Mouse (Mus musculus) heart, postnatal 0 days (tissue): ENCODE results near the gene Tasp1. TPM values are rescaled to one million over a fixed set of nuclear protein-coding genes. Genes with fewer than 3 reads are reported as not detected.
"Not testable (repeated sequence)": the region's sequence is repeated elsewhere in the genome, so short reads cannot be mapped to it uniquely, and the experiment has no call there.

Source experiments
- ATAC-seq: fragments of 200-750 bp; cut with Nextera tagmentation; 2 replicates; pipeline ENCODE4 v1.8.0; 2017; ENCODE audit warnings: low read depth, moderate number of reproducible peaks, moderate library complexity; ENCODE audit not compliant: insufficient read depth
- DNase-seq: peaks from one replicate; pipeline ENCODE4 v3.0.0-alpha.2; 2016; ENCODE audit warnings: low spot score
- H3K27ac ChIP-seq: fragments of 300-500 bp; sonication (generic); 2 replicates; pipeline ENCODE4 v1.5.1; 2014; ENCODE audit warnings: low read depth, mild to moderate bottlenecking
- H3K27me3 ChIP-seq: fragments of 300-500 bp; sonication (generic); 2 replicates; pipeline ENCODE4 v1.6.1; 2014; ENCODE audit warnings: low read length, mixed read lengths; ENCODE audit not compliant: control insufficient read depth, insufficient read depth
- H3K36me3 ChIP-seq: fragments of 300-500 bp; sonication (generic); replicated peaks from 2 replicates; pipeline ENCODE4 v1.6.1; 2014; ENCODE audit warnings: low read length, mixed read lengths; ENCODE audit not compliant: control insufficient read depth, insufficient read depth
- H3K4me1 ChIP-seq: fragments of 300-500 bp; sonication (generic); 2 replicates; pipeline ENCODE4 v1.6.1; 2014; ENCODE audit warnings: antibody characterized with exemption; ENCODE audit not compliant: control insufficient read depth, insufficient read depth
- H3K4me2 ChIP-seq: fragments of 300-500 bp; sonication (generic); 2 replicates; pipeline ENCODE4 v1.6.1; 2014; ENCODE audit warnings: low read depth, mild to moderate bottlenecking, low read length, moderate library complexity
- H3K4me3 ChIP-seq: fragments of 300-500 bp; sonication (generic); 2 replicates; pipeline ENCODE4 v1.5.1; 2014; ENCODE audit warnings: low read depth, low read length
- H3K9ac ChIP-seq: fragments of 300-500 bp; sonication (generic); replicated peaks from 2 replicates; pipeline ENCODE4 v1.6.1; 2014; ENCODE audit warnings: low read depth, low read length, mixed read lengths
- H3K9me3 ChIP-seq: fragments of 300-500 bp; sonication (generic); replicated peaks from 2 replicates; pipeline ENCODE4 v1.6.1; 2016; ENCODE audit warnings: low read length; ENCODE audit not compliant: control insufficient read depth
- CTCF ChIP-seq: IDR thresholded peaks from 2 replicates; pipeline ENCODE4 v1.5.1; 2016; ENCODE audit warnings: antibody characterized with exemption, control low read depth, low read depth
- EP300 ChIP-seq: IDR thresholded peaks from 2 replicates; pipeline ENCODE4 v1.6.1; 2016; ENCODE audit warnings: antibody characterized with exemption, low read depth
- WGBS: fragments of 180-500 bp; shearing (Covaris S2); extraction: QIAGEN DNeasy Blood & Tissue Kit; methylation state at CpG from one replicate; pipeline ENCODE4 v1.1.7; 2014; 5-methylcytosine and 5-hydroxymethylcytosine counted together
- polyA plus RNA-seq: library from polyadenylated mRNA; unstranded; fragments of >200 nt; fragmentation: Nextera tagmentation; extraction: Ambion mirVana; gene quantifications from 2 replicates; pipeline ENCODE4 v1.2.1, GENCODE M21; 2015
- total RNA-seq: library from RNA; depleted of rRNA; stranded (reverse); fragments of >200 nt; gene quantifications from 2 replicates; pipeline ENCODE4 v1.2.3, GENCODE M21; 2014; ENCODE audit warnings: low replicate concordance

Gene Tasp1
- total and polyA plus RNA-seq, 2 experiments from 2014 or later, result 1.2 to 9.6 TPM

DNA sequence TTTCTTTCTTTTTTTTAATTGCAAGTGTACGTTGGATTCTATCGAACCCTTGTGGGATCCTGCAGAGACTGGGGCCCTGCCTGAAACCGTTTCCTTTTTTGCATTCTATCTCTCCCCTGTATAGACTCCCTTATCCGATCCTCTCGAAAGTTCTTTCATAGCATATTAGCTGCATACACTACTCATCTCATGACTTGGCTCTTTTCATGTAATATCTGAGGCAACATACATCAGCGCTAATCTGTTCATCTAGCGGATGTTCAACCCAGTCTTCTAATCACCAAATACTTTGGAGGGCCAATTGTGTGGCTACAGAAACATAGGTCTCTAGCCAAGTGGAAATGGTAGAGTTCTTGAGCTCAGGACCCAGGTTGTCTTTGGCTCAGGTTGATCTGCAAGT lies 17.6 kb upstream of the Tasp1 start:
- TF ChIP-seq EP300 (no peak), CTCF (no peak)
- WGBS, result 86% methylated on average over 7 of the region's 7 CpGs
- Histone ChIP-seq H3K36me3 (no peaks in the 10 kb centered on the region), H3K27ac (no peak overlapping the region), H3K4me2 (no peak overlapping the region), H3K9me3 (no peaks in the 10 kb centered on the region), H3K4me1 (no peaks in the 10 kb centered on the region), H3K27me3 (no peaks in the 10 kb centered on the region), H3K9ac (no peak overlapping the region), H3K4me3 (no peak overlapping the region)
- ATAC-seq (no peak), DNase-seq (no peak)

- Histone ChIP-seq H3K4me3 (no peak overlapping the region), H3K36me3 (no peaks in the 10 kb centered on the region), H3K9ac (no peak overlapping the region), H3K4me2 (no peak overlapping the region), H3K27ac (no peak overlapping the region), H3K4me1 (no peaks in the 10 kb centered on the region), H3K9me3 (no peaks in the 10 kb centered on the region), H3K27me3 (no peaks in the 10 kb centered on the region)
- ATAC-seq, result no peak
- no peak for DNase-seq
- 79% methylated on average over 11 of the region's 11 CpGs for WGBS
- TF ChIP-seq EP300 (no peak), CTCF (no peak)
Measured at GRCm38 (mm10) chr2:140080747-140081577, 14.4 kb upstream of the Tasp1 start.

DNA sequence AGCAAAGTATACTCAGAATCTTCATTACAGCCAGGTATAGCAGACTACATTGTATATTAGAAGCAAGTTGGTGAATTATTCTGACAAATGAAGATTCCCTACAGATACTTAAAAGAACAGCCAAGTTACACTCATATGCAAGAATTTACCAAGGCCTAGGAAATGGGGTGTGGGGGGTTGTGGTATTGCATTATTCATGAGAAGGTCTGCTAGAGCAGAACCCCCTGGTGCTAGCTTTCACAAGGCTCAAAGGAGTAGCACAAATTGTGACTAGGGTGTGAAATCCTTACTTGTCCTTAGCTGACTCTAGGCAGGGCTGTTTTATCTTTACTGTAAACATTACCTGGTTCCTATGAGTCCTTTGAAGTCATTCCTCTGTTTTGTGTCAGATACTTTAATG lies 12.7 kb upstream of the Tasp1 start:
- H3K4me3 ChIP-seq, DNase-seq, H3K27me3 ChIP-seq, ATAC-seq, H3K9me3 ChIP-seq, H3K9ac ChIP-seq, H3K27ac ChIP-seq, H3K4me1 ChIP-seq, H3K36me3 ChIP-seq, H3K4me2 ChIP-seq: not testable (repeated sequence)

GRCm38 (mm10) chr2:140078600-140079280 lies 12.1 kb upstream of the Tasp1 start:
- Histone ChIP-seq H3K4me3 (no peak overlapping the region), H3K27me3 (no peaks in the 10 kb centered on the region), H3K27ac (no peak overlapping the region), H3K9ac (no peak overlapping the region), H3K9me3 (no peaks in the 10 kb centered on the region), H3K4me1 (no peaks in the 10 kb centered on the region), H3K36me3 (no peaks in the 10 kb centered on the region), H3K4me2 (no peak overlapping the region)
- TF ChIP-seq CTCF (no peak), EP300 (no peak)
- DNase-seq, result no peak
- 34% methylated on average over 5 of the region's 6 CpGs for WGBS
- no peak for ATAC-seq

DNA sequence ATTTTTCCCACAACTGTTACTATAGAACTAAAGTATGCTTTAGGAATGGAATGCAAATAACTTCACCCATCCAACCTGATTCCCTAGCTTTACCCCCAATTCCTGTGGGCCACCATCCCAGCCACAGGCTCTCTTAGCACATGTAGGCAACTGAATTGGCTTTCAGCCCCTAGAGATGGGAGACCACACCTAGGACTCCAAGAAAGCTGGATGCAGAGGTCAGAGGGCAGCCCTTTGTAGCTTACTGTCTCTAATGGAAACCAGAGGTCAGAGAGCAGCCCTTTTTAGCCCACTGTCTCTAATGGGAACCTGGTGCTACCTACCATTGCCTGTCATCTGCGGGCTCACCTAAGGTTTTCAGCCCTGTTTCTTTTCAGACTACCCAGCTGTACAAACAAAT lies 10.9 kb upstream of the Tasp1 start:
- H3K9ac ChIP-seq, result no peak overlapping the region
- no peak overlapping the region for H3K27ac ChIP-seq
- no peak overlapping the region for H3K4me3 ChIP-seq
- no peak overlapping the region for H3K4me2 ChIP-seq
- no peaks in the 10 kb centered on the region for H3K9me3 ChIP-seq
- DNase-seq (no peak), ATAC-seq (no peak)
- H3K36me3 ChIP-seq, result no peaks in the 10 kb centered on the region
- WGBS, result 13% methylated on average over 1 of the region's 1 CpGs
- TF ChIP-seq CTCF, result no peak
- no peak for TF ChIP-seq EP300
- no peaks in the 10 kb centered on the region for H3K4me1 ChIP-seq
- no peaks in the 10 kb centered on the region for H3K27me3 ChIP-seq
